Mouse (Mus musculus): ENCODE results near the gene Ninj2. TPM values are rescaled to one million over a fixed set of nuclear protein-coding genes. Genes with fewer than 3 reads are reported as not detected.

Gene Ninj2
- total RNA-seq, 2 experiments from 2014 or later: 8.1 TPM; not detected in 1

DNA sequence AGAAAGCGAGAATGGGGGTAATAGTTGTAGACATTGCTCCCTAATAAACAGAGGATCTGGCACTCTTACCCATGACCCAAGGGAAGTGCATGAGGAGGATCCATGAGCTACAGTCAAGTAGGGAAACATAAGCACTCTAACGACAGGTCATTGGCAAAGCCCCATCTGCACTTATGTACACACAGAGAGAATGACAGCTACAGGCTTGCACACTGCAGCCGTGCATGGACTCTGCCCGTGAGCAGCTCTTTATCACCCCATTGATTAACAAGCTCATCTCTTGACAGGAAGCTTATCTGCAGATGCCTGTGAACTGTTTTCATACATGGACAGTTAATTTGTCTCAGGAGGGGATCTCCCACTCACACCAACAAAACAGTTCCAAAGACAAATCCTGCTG lies 74.4 kb downstream of the Ninj2 start:
- ATAC-seq (replicated peaks; ENCODE audit: low FRiP score, poor library complexity, severe bottlenecking): no peak

DNA sequence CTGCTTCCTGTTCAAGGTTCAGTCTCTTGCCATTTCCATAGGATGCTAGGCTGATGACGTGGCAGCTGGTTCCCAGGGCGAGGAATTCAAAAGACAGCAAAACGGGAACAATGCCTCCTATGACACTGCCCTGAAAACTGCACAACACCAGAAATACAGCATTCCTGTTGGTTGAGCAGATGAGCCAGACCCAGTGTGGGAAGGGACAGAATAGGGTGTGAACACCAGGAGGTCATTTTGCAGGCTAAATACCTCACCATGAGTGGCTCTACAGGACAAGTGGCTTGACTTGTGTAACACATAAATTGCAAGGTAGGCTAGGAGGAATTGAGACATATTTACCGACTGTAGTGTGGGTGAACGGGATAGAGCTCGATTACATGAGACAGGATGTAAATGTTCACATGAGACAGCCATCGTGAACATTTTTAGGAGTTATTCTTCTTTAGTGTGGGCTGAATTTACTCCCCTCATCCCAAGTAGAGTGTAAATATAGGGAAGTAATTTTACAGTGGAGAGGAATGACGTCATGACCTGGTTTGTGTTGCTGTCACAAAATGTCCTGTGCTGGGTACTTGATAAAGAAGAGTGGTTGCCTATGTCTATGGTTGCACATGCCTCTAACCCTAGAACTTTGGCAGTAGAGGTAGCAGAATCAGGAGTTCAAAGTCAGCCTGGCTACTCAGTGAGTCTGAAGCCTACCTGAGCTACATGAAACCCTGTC lies 79.3 kb downstream of the Ninj2 start:
- no peak for ATAC-seq (replicated peaks; ENCODE audit: low FRiP score, poor library complexity, severe bottlenecking)

DNA sequence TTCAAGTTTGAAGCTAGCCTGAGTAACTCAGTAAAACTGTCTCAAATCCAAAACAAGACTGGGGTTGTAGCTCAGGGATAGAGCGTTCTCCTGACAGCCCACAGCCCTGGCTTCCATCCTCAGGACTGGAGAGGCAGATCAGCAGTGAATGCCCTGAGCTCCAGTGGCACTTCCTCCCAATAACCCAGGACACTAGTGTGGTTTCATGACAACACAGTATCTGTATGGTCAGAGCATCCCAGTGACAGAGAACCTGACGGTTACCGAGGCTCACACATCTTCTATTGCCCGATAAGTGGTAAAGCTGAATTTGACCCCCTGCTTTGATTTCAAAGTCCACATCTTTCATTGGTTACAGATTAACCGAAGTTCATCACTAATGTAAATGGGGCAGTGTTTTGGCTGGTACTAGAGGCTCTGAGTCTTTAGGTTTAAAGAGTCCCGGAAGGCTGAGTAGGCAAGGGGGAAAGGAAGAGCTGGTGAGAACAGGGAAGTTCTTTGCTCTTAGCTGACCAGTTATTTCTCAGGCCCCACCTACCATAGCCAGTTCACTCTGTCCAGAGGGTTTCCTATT lies 81.0 kb downstream of the Ninj2 start:
- peak; percentile 59 for ATAC-seq (replicated peaks; ENCODE audit: low FRiP score, poor library complexity, severe bottlenecking)

DNA sequence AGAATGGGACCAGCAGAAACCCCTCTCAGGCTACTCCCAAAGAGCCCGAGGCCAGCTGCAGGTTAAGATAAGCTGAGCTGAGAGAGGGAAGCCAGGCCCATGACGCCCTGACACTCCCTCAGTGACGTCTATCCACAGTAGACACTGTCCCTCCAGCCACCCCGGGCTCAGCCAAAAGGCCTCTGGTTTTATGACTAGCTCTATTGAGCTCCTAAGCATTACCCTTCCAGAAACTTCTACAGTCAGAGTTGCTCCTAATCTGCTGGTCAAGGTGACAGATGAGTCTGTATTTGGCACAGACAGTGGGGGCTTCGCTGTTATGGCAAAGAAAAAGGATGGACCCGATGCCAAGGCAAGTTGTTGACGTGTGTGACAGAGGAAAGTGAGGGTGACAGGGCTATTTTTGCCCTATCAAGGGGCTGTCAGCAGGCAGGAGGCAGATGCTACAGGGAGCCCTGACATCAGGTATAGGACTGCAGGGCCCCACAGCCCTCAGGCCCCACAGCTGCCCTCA lies 81.5 kb downstream of the Ninj2 start:
- peak; percentile 86 for ATAC-seq (replicated peaks; ENCODE audit: low FRiP score, poor library complexity, severe bottlenecking)

DNA sequence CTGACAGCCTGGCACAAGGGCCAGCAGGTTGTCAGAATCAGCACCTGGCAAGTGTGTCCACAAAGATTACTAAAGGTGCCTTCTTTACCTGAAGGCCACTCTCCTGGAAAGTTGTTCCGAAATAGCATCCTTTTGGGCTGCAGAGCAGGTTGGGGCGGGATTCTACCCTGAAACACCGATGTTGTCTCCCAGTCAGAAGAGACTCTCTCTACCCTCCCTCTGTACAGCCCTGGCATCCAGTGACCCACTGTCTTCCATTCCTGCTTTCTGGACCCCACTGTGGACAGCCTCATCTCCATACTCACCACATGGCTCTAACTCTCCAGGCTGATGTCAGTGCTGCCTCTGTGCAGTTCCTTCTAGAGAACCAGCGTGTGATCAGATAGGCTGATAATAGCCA lies 82.5 kb downstream of the Ninj2 start:
- peak; percentile 29 for ATAC-seq (replicated peaks; ENCODE audit: low FRiP score, poor library complexity, severe bottlenecking)

DNA sequence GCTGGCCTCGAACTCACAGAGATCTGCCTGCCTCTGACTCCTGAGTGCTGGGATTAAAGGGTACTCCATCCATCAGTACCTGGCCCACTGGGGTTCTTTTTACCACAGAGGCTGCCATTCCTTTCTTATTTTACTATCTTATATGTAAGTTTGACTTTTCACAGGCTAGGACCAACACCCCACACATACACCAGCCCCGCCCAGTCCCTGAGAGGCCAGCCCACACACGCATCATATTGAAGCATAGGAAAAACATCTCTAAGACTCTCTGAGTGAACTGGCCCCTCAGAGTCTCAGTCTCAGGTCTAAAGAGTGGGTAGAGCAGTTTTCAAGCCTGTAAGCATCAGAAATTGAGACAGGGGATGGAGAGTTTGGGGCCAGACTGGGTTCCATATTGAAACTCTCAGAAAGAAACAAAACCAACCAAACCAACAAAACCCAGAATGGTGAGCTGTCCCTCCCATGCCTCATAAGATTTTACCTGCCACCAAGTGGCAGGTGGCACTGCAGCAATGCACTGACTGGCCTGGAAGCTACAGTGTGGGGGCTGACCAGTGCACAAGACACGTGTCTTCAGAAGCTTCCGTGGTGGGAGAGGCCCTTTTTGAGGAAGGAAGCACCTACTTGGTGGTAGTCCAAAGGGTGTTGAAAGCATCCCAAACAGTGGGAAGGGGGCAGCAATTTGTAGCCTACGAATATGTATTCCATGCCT lies 86.0 kb downstream of the Ninj2 start:
- ATAC-seq (replicated peaks; ENCODE audit: low FRiP score, poor library complexity, severe bottlenecking): peak; percentile 43

DNA sequence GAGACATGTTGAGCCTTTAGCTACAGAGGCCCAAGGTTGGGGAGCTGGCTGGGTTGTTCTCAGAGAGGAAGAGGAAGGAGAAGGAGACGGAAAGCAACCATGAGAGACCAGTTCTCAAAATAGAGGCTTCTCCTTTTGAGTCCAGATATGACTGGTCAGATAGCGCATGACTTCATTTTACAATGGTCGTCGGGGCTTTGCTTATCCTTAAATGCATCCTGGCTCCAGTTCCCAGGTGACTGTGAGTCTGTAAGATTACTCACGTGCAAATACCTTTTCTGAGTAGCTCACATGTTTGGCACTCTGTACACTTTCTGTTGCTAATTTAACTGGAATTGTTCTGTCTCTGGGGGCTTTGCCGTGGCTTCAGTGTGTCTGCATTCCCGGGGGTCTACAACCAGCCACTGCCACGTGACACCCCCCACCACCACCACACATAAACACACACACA lies 86.6 kb downstream of the Ninj2 start:
- no peak for ATAC-seq (replicated peaks; ENCODE audit: low FRiP score, poor library complexity, severe bottlenecking)

DNA sequence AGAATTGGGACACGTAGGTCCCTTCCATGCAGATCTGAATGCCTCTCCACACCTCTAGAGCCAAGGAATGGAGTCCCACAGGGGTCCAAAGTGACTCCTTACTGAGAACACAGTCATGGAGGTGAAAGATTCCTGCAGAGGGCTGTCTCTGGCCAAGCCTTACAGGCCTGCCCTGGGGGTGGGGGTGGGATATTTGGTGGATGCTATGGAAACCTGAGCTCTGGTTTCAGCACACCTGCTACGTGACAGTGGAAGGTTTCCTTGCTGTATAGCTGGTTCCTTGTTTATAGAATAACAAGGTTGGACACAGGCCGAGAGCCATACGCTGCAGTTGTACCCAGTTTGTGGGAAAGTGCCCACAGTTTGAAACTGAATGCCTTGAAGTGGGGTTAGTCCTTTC lies 87.3 kb downstream of the Ninj2 start:
- no peak for ATAC-seq (replicated peaks; ENCODE audit: low FRiP score, poor library complexity, severe bottlenecking)

DNA sequence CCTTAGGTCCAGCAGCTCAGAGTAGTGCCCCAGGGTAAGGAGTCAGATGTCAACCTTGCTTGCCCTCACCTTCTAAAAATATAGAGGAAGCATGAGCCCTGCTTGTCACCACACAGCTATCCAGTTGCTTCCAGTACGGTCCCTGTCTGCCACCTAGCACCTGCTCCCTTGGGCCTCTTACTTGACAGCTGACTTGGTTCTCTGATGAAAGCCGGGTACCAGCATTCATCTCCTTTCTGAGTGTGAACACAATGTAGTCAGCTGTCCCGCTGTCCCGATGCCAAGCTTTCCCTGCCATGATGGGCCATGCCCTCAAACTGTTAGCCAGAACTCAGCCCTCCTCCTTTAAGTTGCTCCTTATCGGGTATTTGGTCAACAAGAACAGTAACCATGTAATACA lies 89.0 kb downstream of the Ninj2 start:
- no peak for ATAC-seq (replicated peaks; ENCODE audit: low FRiP score, poor library complexity, severe bottlenecking)

DNA sequence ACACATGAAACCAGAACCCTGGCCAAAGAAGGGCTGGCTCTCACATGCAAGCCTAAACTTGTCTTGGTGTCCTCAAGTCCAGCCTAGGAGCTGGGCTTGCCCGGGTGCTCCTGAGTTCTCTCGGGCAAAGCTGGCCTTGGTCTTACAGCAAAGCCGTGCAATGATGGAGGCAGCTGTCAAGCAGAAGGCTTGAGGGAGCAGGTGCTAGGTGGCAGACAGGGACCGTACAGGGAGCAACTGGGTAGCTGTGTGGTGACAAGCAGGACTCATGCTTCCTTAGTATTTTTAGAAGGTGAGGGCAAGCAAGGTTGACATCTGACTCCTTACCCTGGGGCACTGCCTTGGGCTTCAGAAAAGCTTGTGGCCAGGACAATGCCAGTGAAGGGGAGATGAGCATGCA lies 90.6 kb downstream of the Ninj2 start:
- ATAC-seq (replicated peaks; ENCODE audit: low FRiP score, poor library complexity, severe bottlenecking): no peak

DNA sequence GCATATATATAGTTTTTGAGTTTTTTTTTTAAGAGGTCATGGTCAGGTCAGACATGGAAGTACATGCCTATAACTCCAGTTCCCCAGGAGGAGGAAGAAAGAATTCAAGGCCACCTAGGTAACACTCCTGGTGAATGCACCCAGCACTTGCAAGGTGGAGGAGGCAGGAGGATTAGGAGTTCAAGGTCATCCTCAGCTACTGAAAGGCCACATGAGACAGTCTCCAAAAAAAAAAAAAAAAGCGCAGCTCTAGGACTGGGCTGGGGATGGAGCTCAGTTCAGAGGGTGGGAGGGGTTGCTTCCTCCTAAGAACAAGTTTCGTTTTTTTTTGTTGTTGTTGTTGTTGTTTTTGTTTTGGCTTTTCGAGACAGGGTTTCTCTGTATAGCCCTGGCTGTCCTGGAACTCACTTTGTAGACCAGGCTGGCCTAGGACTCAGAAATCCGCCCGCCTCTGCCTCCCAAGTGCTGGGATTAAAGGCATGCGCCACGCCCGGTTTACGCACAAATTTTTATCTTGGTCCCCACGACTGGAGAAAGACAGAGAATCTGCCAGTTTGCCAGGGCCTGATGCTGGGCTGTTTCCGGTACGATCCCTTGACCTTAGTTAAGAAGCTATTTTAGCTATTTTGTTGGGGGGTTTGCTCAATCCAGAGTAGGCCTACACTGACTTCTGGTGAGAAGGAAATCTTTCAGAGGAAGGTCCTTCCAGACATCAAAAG lies 92.0 kb downstream of the Ninj2 start:
- no peak for ATAC-seq (replicated peaks; ENCODE audit: low FRiP score, poor library complexity, severe bottlenecking)

DNA sequence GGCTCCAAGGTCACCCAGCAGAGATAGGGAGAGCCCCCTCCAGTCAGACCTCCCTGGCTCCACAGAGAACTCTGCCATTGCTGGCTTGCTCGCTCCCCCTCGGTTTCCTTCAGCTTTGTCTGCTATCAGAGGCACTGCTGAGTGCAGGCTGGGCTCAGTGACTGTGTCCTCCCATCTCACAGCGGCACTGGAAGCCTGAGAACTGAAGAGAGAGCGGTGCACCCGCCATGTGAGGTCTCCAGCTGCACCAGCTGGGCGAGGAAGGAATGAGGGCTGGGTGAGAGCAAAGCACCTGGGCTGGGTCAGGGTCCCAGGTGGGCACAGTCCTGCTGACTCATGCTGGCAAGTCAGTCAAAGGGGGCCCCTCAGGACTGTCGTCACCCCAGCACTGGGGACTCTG lies 92.6 kb downstream of the Ninj2 start:
- ATAC-seq (replicated peaks; ENCODE audit: low FRiP score, poor library complexity, severe bottlenecking): no peak

DNA sequence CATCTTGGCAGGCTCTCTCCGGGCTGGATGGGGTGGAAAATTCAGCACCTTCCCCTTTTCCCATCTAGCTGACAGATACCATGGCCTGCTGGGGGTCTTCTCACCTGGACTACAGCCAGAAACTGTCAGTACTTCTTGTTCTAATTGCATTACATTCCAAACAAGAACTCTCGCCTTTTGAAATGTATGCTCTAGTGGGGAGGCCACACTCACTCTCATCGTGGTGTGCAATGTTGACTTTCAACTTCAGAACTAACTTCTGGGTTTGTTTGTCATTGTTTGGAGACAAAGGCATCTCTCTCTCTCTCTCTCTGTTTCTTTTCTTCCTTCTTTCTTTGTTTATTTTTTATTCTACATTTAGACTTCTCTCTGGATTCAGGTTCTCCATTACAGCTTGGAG lies 93.4 kb downstream of the Ninj2 start:
- no peak for ATAC-seq (replicated peaks; ENCODE audit: low FRiP score, poor library complexity, severe bottlenecking)

DNA sequence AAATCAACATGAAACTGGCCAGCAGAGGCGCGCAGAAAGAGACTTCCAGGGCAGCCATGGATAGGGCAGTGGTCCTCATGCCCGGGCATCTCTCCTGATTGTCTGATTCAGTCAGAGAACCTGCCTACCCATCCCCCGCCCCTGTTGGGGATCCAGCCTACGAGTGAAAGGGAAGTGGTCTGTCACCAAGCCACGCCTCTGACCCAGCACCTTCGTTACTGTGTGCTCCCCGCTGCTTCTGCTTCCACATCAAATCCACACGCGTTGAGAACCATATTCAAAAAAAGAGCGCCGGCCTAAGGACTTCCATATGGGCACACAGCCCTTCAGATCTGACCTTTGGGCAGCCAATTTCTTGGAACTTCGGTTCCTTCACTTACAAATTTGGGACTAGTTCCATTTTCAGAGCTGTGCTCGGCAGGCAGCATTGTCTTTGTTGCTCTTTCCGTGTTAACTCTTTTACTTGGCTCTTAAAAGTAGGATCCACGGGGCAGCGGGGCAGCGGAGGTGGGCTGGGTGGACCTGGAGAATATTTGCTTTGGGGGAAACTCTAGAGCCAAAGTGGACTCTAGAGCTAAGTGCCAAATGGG lies 94.5 kb downstream of the Ninj2 start:
- ATAC-seq (replicated peaks; ENCODE audit: low FRiP score, poor library complexity, severe bottlenecking): 0 out of 2 replicates have a peak, but pooled peaks have one; percentile 14

DNA sequence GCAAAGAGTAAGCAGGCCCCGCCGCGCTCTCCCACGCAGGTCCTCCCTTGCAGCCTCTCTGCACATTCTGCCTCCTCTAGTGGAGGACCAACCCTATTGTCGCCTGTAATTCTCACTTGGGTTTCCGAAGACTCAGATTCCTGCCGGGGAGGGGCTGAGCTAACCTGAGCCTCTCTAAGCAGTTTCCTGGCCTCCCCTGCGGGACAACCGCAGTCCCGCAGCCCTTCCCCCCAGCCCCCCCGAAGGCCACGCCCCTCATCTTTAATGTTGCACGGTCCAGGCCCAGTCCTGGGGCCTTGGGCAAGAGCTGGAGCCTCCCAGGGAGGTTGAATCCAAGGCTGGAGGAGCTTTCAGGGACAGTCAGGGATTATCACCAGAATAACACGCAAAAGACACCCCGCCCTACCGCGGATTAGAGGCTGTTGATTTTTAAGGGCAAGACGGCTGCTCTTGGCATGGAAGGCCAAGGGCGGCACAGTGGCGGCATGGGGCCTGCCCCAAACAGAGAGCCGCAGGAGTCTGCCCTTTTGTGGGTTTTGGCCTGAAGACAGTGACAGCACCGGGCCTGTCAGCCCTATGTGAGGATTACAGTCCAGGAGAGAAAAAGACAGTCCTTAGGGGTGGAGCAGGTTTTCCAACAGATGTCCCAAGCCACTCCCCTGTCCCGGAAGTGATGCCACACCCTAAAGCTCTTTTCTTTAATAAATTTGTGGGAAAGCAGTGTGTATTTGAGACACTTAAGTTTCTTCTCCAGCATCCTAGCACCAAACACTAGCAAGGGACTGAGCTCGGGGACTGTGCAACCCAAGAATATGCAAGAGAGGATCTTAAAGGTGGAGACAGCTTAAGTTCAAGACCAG lies 95.5 kb downstream of the Ninj2 start:
- ATAC-seq (replicated peaks; ENCODE audit: low FRiP score, poor library complexity, severe bottlenecking): peak; percentile 58

DNA sequence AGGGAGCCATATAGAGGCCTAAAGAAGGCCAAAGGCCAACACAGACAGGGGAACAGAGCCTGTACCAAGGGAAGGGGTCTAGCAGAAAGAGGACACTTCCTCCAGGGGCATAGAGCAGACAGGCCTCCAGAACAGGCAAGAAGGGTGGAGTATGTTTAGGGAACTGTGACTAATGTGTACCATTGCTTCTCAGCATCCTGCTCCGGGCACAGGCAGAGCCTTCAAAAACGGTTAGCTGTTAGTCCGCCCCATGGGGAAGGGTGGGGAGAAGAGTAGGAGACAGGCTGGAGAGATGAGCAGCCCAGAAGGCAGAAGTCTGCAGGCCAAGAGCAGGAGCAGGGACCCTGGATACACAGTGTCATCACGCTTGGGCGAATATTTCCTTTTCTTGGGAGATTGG lies 96.1 kb downstream of the Ninj2 start:
- ATAC-seq (replicated peaks; ENCODE audit: low FRiP score, poor library complexity, severe bottlenecking): no peak

DNA sequence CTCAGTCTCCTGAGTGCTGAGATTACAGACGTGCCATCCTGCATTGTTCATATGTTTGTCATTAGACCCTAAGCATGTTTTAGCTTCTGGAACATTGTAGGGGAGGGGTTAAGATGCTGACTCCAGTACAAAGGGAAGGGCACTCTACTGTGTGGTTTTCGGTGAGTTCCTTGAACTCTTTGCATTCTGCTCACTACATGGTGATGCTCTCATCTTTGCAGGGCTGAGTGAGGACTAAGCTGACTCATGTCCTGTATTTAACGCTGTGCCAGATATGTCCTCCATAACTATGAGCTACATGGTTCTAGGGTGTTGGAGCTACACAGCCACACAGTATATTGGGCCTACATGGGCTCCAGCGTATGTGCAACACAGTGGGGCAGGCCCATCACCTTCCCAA lies 97.2 kb downstream of the Ninj2 start:
- ATAC-seq (replicated peaks; ENCODE audit: low FRiP score, poor library complexity, severe bottlenecking): no peak

DNA sequence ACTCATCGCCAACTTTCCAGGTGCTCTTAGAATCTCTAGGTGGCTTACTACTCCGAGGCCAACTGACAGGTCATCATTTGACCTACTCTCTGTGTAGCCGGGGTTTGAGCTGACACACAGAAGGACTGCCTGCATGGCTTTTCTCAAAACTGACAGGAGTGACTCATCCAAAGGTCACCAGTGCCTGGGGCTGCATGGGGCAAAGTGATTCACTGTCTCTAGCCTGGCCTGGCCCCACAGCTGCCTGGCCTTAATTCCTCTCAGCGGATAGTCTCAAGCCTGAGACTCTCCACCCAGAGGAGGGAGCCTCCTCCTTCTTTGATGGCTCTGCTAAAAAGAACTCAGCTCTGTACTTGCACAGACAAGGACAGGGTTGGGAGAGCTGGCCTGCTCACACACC lies 97.8 kb downstream of the Ninj2 start:
- ATAC-seq (replicated peaks; ENCODE audit: low FRiP score, poor library complexity, severe bottlenecking): no peak
